Mouse (Mus musculus) kidney, postnatal 25 days (tissue): ENCODE data around the gene Rhag.

ENCODE experiments used
- DNase-seq, 2 experiments: peaks; one replicate each; pipeline ENCODE4 v3.0.0; 2021; ENCODE audit warnings: mixed read lengths in 2 of 2

The Rhag gene

GRCm38 (mm10) chr17:40875568-40875967 is 64.6 kb downstream of the Rhag start:
- no peak for DNase-seq

- DNase-seq: no peak
These were observed 66.8 kb downstream of the Rhag start for GRCm38 (mm10) chr17:40877741-40878140.

- DNase-seq: no peak
These were observed 68.6 kb downstream of the Rhag start for GRCm38 (mm10) chr17:40879528-40879923.

- peak; percentile 59 to 75 for DNase-seq
These were observed 69.2 kb downstream of the Rhag start, which contains the start of gene 9130008F23Rik for GRCm38 (mm10) chr17:40879924-40880691. Gene 9130008F23Rik (minus strand): TSS chr17:40880559.

GRCm38 (mm10) chr17:40882172-40882571 is 71.2 kb downstream of the Rhag start:
- DNase-seq: no peak

- DNase-seq: no peak
These were observed 74.2 kb downstream of the Rhag start for GRCm38 (mm10) chr17:40885155-40885554.

- DNase-seq: no peak
These were observed 77.1 kb downstream of the Rhag start for GRCm38 (mm10) chr17:40887849-40888536.
